In the genomic region with DNA sequence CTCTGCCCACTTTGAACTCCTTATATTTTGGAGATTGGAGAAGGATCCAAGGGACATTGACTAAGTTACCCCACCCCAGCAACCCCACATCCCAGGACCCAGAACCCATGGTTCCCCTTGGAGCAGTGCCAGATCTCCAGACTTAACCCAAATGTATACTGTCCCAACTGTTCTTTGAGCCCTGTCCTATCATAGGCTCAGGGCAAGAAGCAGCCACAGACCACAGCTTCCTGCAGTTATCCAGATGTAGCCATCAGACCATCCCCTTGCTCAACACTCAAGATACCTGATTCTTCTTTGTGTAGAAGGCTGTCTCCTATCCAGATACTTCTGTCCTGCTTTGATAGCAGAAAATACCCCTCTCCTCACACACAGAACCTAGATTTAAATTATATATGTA, we compare ENCODE assay signal across 23 mouse cellular contexts. TPM values are rescaled to one million over a fixed set of nuclear protein-coding genes. Genes with fewer than 3 reads are reported as not detected.
DNase-seq lines count a peak whose midpoint lies in the region; ATAC-seq and TF ChIP-seq lines count a peak whose summit lies in the region.
"Had no signal": no experiment of that assay in that cellular context is flagged by ENCODE, and none has a peak within 500 bp of the region (broad histone marks: within the 10 kb centered on the region; RNA-seq: fewer than 3 reads in every experiment).

No protein-coding gene starts in this region.

- H3K4me3 ChIP-seq in kidney, adult 2 months (ENCODE audit: insufficient read depth, low read depth, low read length) = no peak overlapping the region
- no peak overlapping the region for H3K4me3 ChIP-seq in kidney, embryonic 15.5 days (replicated peaks)
- no peak overlapping the region for H3K4me3 ChIP-seq in ES-E14 (ENCODE audit: insufficient read depth in 1 of 2, low read depth in 1 of 2, low read length in 2 of 2, poor library complexity in 1 of 2, severe bottlenecking in 1 of 2)
- H3K4me3 ChIP-seq in liver, embryonic 14.5 days (ENCODE audit: insufficient read depth in 1 of 2, low read depth in 2 of 2, low read length in 2 of 2) = no peak overlapping the region
- H3K4me3 ChIP-seq: erythroblast, embryonic 14.5 days; heart, embryonic 12.5 days; limb, embryonic 13.5 days; lung, embryonic 15.5 days; stomach, embryonic 15.5 days had no signal

- ATAC-seq in kidney, embryonic 15.5 days (replicated peaks; ENCODE audit: low FRiP score) = no peak
- ATAC-seq in liver, embryonic 14.5 days (ENCODE audit: insufficient read depth) = no peak

- no peak for TF ChIP-seq POLR2A in kidney, adult 2 months (IDR thresholded peaks at IDR 0.05; ENCODE audit: low read depth, low read length)

- no peak overlapping the region for H3K9ac ChIP-seq in kidney, embryonic 15.5 days
- H3K9ac ChIP-seq in ES-E14 (ENCODE audit: insufficient read depth, low read depth, low read length, poor library complexity, severe bottlenecking) = no peak overlapping the region
- no peak overlapping the region for H3K9ac ChIP-seq in liver, embryonic 14.5 days (replicated peaks)
- H3K9ac ChIP-seq: heart, embryonic 12.5 days; limb, embryonic 13.5 days; lung, embryonic 15.5 days; stomach, embryonic 15.5 days had no signal

- no peak for DNase-seq in kidney, adult 2 months
- DNase-seq in 416B (ENCODE audit: low read depth) (peak; percentile 95), ES-E14 (ENCODE audit: low read depth, low spot score) (no peak)
- no peak for DNase-seq in liver, embryonic 14.5 days (ENCODE audit: low read depth in 3 of 3, low spot score in 3 of 3)
- no peak for DNase-seq in frontal cortex, postnatal 25 days (ENCODE audit: low spot score in 2 of 2)
- no peak for DNase-seq in cerebellum, postnatal 10 days
- DNase-seq in urinary bladder, postnatal 25 days (ENCODE audit: low spot score) = no peak
- DNase-seq: cerebellum, adult 2 months; gastrocnemius, postnatal 14 days; heart, postnatal 4 days; kidney, adult 9 months had no signal

- peak overlapping the region; percentile 76 for H3K27ac ChIP-seq in kidney, adult 2 months (ENCODE audit: insufficient read depth, low read depth, low read length)
- H3K27ac ChIP-seq in kidney, embryonic 15.5 days = no peak overlapping the region
- peak overlapping the region; percentile 100 for H3K27ac ChIP-seq in ES-E14 (ENCODE audit: insufficient read depth, low read depth, low read length, poor library complexity, severe bottlenecking)
- H3K27ac ChIP-seq in liver, embryonic 14.5 days = no peak overlapping the region
- H3K27ac ChIP-seq: limb, embryonic 13.5 days had no signal

- no peak for TF ChIP-seq CTCF in kidney, adult 2 months (conservative IDR thresholded peaks at IDR 0.05; ENCODE audit: insufficient read depth, insufficient read length, low read depth, low read length)
- no peak for TF ChIP-seq CTCF in liver, embryonic 14.5 days (IDR thresholded peaks at IDR 0.05; ENCODE audit: low read depth)

- 0 out of 2 replicates have a peak, but pooled peaks have one; percentile 15 for TF ChIP-seq EP300 in liver, embryonic 14.5 days (IDR thresholded peaks at IDR 0.05; ENCODE audit: low read depth)

- no peaks in the 10 kb centered on the region for H3K36me3 ChIP-seq in kidney, adult 2 months (ENCODE audit: control insufficient read depth, insufficient read depth, low read length)
- no peaks in the 10 kb centered on the region for H3K36me3 ChIP-seq in kidney, embryonic 15.5 days
- no peaks in the 10 kb centered on the region for H3K36me3 ChIP-seq in ES-E14 (ENCODE audit: control insufficient read depth, insufficient read depth, low read length, poor library complexity, severe bottlenecking)
- no peaks in the 10 kb centered on the region for H3K36me3 ChIP-seq in liver, embryonic 14.5 days (replicated peaks; ENCODE audit: control insufficient read depth, insufficient read depth, low read depth)
- H3K36me3 ChIP-seq: heart, embryonic 12.5 days; limb, embryonic 13.5 days; lung, embryonic 15.5 days; stomach, embryonic 15.5 days had no signal

- no peak overlapping the region for H3K4me2 ChIP-seq in kidney, embryonic 15.5 days
- no peak overlapping the region for H3K4me2 ChIP-seq in liver, embryonic 14.5 days (ENCODE audit: low read depth)
- H3K4me2 ChIP-seq: heart, embryonic 12.5 days; limb, embryonic 13.5 days; lung, embryonic 15.5 days; stomach, embryonic 15.5 days had no signal

- H3K27me3 ChIP-seq in kidney, adult 2 months (replicated peaks; ENCODE audit: control insufficient read depth, insufficient read depth, low read length) = no peaks in the 10 kb centered on the region
- H3K27me3 ChIP-seq in kidney, embryonic 15.5 days = no peaks in the 10 kb centered on the region
- no peaks in the 10 kb centered on the region for H3K27me3 ChIP-seq in liver, embryonic 14.5 days (ENCODE audit: control insufficient read depth, insufficient read depth, low read length)
- H3K27me3 ChIP-seq: heart, embryonic 12.5 days; limb, embryonic 13.5 days; lung, embryonic 15.5 days; stomach, embryonic 15.5 days had no signal

- H3K9me3 ChIP-seq in kidney, embryonic 15.5 days (replicated peaks) = no peaks in the 10 kb centered on the region
- H3K9me3 ChIP-seq in ES-E14 (ENCODE audit: control insufficient read depth, insufficient read depth, low read depth, low read length) = no peaks in the 10 kb centered on the region
- no peaks in the 10 kb centered on the region for H3K9me3 ChIP-seq in liver, embryonic 14.5 days (ENCODE audit: control insufficient read depth, low read length)
- H3K9me3 ChIP-seq: heart, embryonic 12.5 days; limb, embryonic 13.5 days; lung, embryonic 15.5 days; stomach, embryonic 15.5 days had no signal

- in situ Hi-C loops in ES-E14 (cut with MboI; ENCODE audit: low sequenced_read_pairs in 2 of 2, unreplicated experiment in 2 of 2) = no loop called here

- no peaks in the 10 kb centered on the region; the same call in 1 of the 2 replicates for H3K4me1 ChIP-seq in kidney, adult 2 months (ENCODE audit: control insufficient read depth, insufficient read depth, low read length)
- H3K4me1 ChIP-seq in kidney, embryonic 15.5 days = 0 out of 2 replicates have a peak, but pooled peaks cover 2% of the 10 kb centered on the region
- peaks cover 12 to 16% of the 10 kb centered on the region in 2 experiments for H3K4me1 ChIP-seq in ES-E14 (ENCODE audit: control insufficient read depth in 2 of 2, insufficient read depth in 2 of 2, low read length in 2 of 2, poor library complexity in 1 of 2)
- peaks cover 0 to 3% of the 10 kb centered on the region in 2 experiments; a peak in 1 of 4 replicates for H3K4me1 ChIP-seq in liver, embryonic 14.5 days (replicated peaks; ENCODE audit: control insufficient read depth in 2 of 2, insufficient read depth in 2 of 2, low read length in 1 of 2)
- H3K4me1 ChIP-seq: limb, embryonic 13.5 days had no signal

TF ChIP-seq in ES-E14, 5 proteins besides CTCF, POLR2A, EP300 and RAD21:
- TF ChIP-seq MAFK (IDR thresholded peaks at IDR 0.05; ENCODE audit: insufficient read depth, low read depth, low read length) = no peak

RNA-seq across cellular contexts. Expression of gene Igll1, which starts 1.4 kb away (rescaled TPM):
- polyA plus RNA-seq in kidney, adult 2 months (2012; rRNA removed) = 0.27 and 0.30 TPM in 2 replicates
- 0.19 and 0.61 TPM in 2 replicates for polyA plus RNA-seq in kidney, embryonic 15.5 days (2015; fragmentation: Nextera tagmentation; extraction: Ambion mirVana)
- total RNA-seq in ES-E14 (2012; rRNA removed) = 1.5 and 2.4 TPM in 2 replicates
- polyA plus RNA-seq in liver, embryonic 14.5 days (2012; rRNA removed) = 1.4 and 1.7 TPM in 2 replicates
- 2.7 and 4.1 TPM in 2 replicates for polyA plus RNA-seq in liver, embryonic 14.5 days (2014; fragmentation: Nextera tagmentation; extraction: Ambion mirVana)
- total RNA-seq: adrenal gland, adult 18-20 months; CH12.LX; gastrocnemius, postnatal 14 days; heart, postnatal 4 days; layer of hippocampus, adult 18-20 months; left cerebral cortex, adult 8-10 months had no signal
- polyA plus RNA-seq: cerebellum, adult 2 months; erythroblast, embryonic 14.5 days; heart, embryonic 12.5 days; neural tube, embryonic 14.5 days; small intestine, adult 2 months had no signal

RNA-seq across cellular contexts. Expression of gene Top3b, which starts 5.3 kb away (rescaled TPM):
- polyA plus RNA-seq in kidney, adult 2 months (2012; rRNA removed) = 93.6 and 105 TPM in 2 replicates
- polyA plus RNA-seq in kidney, embryonic 15.5 days (2015; fragmentation: Nextera tagmentation; extraction: Ambion mirVana) = 62.8 and 74.7 TPM in 2 replicates
- 140 and 194 TPM in 2 replicates for total RNA-seq in ES-E14 (2012; rRNA removed)
- 22.8 and 25.4 TPM in 2 replicates for polyA plus RNA-seq in liver, embryonic 14.5 days (2012; rRNA removed)
- 19.1 and 22.5 TPM in 2 replicates for polyA plus RNA-seq in liver, embryonic 14.5 days (2014; fragmentation: Nextera tagmentation; extraction: Ambion mirVana)

RNA-seq across cellular contexts. Expression of gene Vpreb1, which starts 5.4 kb away (rescaled TPM):
- polyA plus RNA-seq in kidney, adult 2 months (2012; rRNA removed) = 15.2 and 15.7 TPM in 2 replicates
- polyA plus RNA-seq in kidney, embryonic 15.5 days (2015; fragmentation: Nextera tagmentation; extraction: Ambion mirVana) = 1.9 and 3.0 TPM in 2 replicates
- 4.0 and 7.0 TPM in 2 replicates for total RNA-seq in ES-E14 (2012; rRNA removed)
- polyA plus RNA-seq in liver, embryonic 14.5 days (2012; rRNA removed) = 1.5 and 1.8 TPM in 2 replicates
- polyA plus RNA-seq in liver, embryonic 14.5 days (2014; fragmentation: Nextera tagmentation; extraction: Ambion mirVana) = 2.6 and 3.6 TPM in 2 replicates
- total RNA-seq: gastrocnemius, postnatal 14 days; heart, postnatal 4 days; layer of hippocampus, adult 18-20 months; left cerebral cortex, adult 8-10 months had no signal
- polyA plus RNA-seq: cerebellum, adult 2 months; neural tube, embryonic 14.5 days had no signal

RNA-seq across cellular contexts. Expression of gene Ppm1f, which starts 31.1 kb away (rescaled TPM):
- polyA plus RNA-seq in kidney, adult 2 months (2012; rRNA removed) = 14.7 and 15.2 TPM in 2 replicates
- 31.0 and 31.7 TPM in 2 replicates for polyA plus RNA-seq in kidney, embryonic 15.5 days (2015; fragmentation: Nextera tagmentation; extraction: Ambion mirVana)
- total RNA-seq in ES-E14 (2012; rRNA removed) = 32.8 and 38.2 TPM in 2 replicates
- polyA plus RNA-seq in liver, embryonic 14.5 days (2012; rRNA removed) = 4.0 and 5.3 TPM in 2 replicates
- 3.8 and 4.1 TPM in 2 replicates for polyA plus RNA-seq in liver, embryonic 14.5 days (2014; fragmentation: Nextera tagmentation; extraction: Ambion mirVana)

RNA-seq across cellular contexts. Expression of gene Spag6l, which starts 36.0 kb away (rescaled TPM):
- polyA plus RNA-seq in kidney, adult 2 months (2012; rRNA removed) = 0.72 and 1.1 TPM in 2 replicates
- polyA plus RNA-seq in kidney, embryonic 15.5 days (2015; fragmentation: Nextera tagmentation; extraction: Ambion mirVana) = 0.48 and 0.51 TPM in 2 replicates
- total RNA-seq in ES-E14 (2012; rRNA removed) = 0.49 and 1.0 TPM in 2 replicates
- 0.02 TPM in 2 replicates for polyA plus RNA-seq in liver, embryonic 14.5 days (2012; rRNA removed)
- polyA plus RNA-seq in liver, embryonic 14.5 days (2014; fragmentation: Nextera tagmentation; extraction: Ambion mirVana) = not detected in 2 replicates
- total RNA-seq: CH12.LX; gastrocnemius, postnatal 14 days had no signal
- polyA plus RNA-seq: erythroblast, embryonic 14.5 days; small intestine, adult 2 months had no signal

Comparison
In these comparisons a context has a peak if more than half of its experiments do, and no peak if none do; other contexts are left out.
1. H3K27ac ChIP-seq: peak in kidney, adult 2 months (single experiment) and ES-E14 (single experiment); none in kidney, embryonic 15.5 days (single experiment) and liver, embryonic 14.5 days (single experiment).